Mouse (Mus musculus) regulatory T cell (primary cell): ENCODE measurements around the gene Gm5916.

Source experiments
- in situ Hi-C: fragments of 300-600 bp; cut with MboI, MseI; formaldehyde crosslinking; loops from one replicate; pipeline ENCODE4 v1.15.1; 2025; ENCODE audit warnings: high pct_unique_total_duplicates

Gene Gm5916

DNA sequence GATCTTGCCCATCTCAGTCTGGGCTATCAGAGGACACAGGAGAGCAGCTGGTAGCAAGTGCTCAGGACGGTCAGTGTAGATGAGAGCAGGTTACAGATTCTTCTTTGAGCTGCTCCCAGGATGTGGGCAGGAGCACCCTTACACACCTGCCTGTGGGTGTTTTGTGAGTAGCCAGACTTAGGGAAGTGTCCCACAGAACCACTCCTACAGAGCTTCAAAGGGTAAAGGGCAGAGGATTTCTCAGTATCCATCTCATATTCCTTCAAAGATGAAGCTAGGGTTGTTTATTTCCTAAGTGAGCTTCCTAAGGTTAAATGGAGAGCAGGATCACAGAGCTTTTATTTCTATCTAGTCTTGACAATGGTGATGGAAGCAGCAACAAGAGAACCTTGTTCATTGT, at the start of gene Gm5916:
TSS of gene Gm5916 (minus strand) at position 101 of the 400 bp plus-strand sequence.
- in situ Hi-C loops = no loop called here
